Mouse (Mus musculus): ENCODE measurements at regions not wholly inside any gene's neighbourhood (a gene's known extent, or its start where the extent isn't known, plus 50 kb on each side); places are given as distances from the start of the nearest gene placed in this dataset.

DNA sequence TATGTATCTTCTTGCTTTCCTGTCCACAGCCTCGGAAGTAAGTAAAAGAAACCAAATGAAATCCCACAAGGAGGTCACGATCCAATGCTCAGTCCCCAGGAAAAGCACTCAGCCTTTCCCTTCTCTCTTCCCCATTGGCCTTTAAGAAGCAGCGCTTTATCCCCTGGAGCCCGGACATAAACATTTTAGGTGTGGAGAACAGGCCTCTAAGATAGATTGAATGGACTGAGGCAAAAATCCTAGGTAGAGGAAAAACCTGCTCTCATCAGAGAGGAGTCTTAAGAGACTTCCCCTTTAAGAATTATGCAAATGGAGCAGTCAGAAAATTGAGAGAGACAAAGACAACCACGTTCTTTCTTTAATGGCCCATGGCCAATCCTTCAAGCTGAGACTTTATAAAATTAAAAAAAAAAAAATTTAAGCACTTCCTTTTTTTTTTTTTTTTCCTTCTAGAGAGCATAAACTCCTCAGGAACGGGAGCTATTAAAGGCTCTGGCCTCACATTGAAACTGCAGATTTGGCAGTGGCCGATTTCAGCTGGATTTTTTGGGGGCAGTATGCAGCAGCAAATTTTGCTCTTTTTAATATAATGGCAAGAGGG lies 1020.5 kb downstream of the 9330182O14Rik start:
- no peak for DNase-seq (ENCODE audit: low spot score in 2 of 2)
- TF ChIP-seq CTCF (conservative IDR thresholded peaks at IDR 0.05), result no peak
- peak overlapping the region; percentile 40 for H3K4me3 ChIP-seq
- H3K27ac ChIP-seq, result peak overlapping the region; percentile 28

DNA sequence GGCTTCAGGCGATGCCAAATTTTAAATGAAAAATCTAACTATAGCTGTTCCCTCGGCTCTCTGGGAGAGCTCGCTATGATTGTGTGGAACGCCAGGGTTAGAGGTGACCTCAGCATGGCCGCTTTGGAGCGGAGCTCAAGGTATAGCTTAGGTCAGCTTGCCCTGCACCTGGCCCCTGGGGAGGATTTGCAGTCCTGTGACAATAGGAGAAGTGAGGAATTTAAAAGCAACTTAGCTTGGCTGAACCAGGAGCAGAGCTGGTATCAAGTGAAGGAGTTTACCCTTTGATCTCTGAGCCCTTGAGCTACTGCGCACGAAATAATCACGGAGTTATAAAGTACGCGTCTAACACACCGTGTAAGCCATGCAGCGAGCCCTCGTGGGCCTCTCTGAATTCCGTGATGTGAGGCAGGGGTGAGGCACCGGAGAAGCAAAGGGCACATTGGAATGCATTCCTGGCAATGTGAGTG lies 1021.0 kb downstream of the 9330182O14Rik start:
- H3K27ac ChIP-seq, result peak overlapping the region; percentile 28
- peak overlapping the region; percentile 40 for H3K4me3 ChIP-seq
- no peak for DNase-seq (ENCODE audit: low spot score in 2 of 2)
- no peak for TF ChIP-seq CTCF (conservative IDR thresholded peaks at IDR 0.05)

DNA sequence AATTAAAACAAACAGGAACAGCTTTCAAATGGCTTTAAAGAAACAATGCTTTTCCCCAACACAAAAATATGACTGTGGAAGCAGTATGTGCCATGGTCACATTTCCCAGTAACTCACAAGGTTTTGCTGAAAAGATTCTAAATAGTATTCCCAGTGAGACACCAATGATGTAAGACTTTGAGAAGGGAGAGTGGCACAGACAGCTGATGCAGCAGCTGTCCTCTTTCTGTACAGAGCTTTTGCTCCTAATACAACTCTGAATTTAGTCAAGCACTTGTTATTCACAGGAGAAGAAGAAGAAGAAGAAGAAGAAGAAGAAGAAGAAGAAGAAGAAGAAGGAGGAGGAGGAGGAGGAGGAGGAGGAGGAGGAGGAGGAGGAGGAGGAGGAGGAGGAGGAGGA lies 1023.6 kb downstream of the 9330182O14Rik start:
- TF ChIP-seq CTCF (conservative IDR thresholded peaks at IDR 0.05), result no peak
- DNase-seq (ENCODE audit: low spot score in 2 of 2), result peak in 1 of 2 experiments; percentile 13
- H3K27ac ChIP-seq, result no peak overlapping the region
- no peak overlapping the region for H3K4me3 ChIP-seq

DNA sequence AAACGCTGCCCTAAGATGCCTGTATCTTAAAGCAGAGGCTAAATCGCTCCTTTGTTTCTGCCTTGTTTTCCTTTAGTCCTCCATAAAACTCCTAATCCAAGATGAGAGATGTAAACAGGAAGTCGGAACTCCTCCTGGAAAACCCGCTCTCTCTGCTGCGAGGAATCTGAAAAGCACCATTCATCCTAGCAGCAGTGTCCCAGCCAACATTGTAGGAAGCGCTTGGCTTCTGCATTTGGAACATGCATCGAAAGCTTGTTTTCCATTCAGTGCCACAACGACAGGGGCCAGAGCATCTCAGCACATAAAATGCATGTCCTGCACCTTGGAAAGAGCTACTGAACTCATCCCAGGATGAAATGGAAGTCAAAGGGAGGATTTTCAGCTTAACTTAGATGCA lies 1028.1 kb downstream of the 9330182O14Rik start:
- Histone ChIP-seq H3K27ac (peak overlapping the region; percentile 72; the same call in 1 of the 2 replicates), H3K4me3 (peak overlapping the region; percentile 34)
- TF ChIP-seq CTCF (conservative IDR thresholded peaks at IDR 0.05), result no peak
- peak; percentile 29 to 39 for DNase-seq (ENCODE audit: low spot score in 2 of 2)

DNA sequence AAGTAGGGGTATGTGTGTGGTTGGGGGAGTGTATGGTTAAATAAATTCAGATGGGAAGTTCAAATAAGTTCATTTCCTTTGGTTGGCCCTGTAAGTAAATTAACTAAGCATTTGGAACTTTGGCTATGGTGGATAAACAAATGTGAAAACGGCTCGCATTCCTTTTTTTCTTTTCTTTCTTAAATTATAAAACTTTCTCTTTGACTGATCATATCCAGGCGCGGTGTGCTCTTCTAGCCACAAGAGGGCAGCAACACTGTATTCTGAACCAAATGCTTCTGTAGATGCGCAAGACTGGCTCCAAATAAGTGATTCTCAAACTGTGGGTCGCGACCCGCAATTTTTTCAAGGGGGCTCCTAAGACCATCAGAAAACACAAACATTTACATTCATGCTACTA lies 1028.6 kb downstream of the 9330182O14Rik start:
- Histone ChIP-seq H3K27ac (peak overlapping the region; percentile 72; the same call in 1 of the 2 replicates), H3K4me3 (peak overlapping the region; percentile 34)
- TF ChIP-seq CTCF (conservative IDR thresholded peaks at IDR 0.05), result peak; percentile 90
- peak; percentile 41 to 57 for DNase-seq (ENCODE audit: low spot score in 2 of 2)

DNA sequence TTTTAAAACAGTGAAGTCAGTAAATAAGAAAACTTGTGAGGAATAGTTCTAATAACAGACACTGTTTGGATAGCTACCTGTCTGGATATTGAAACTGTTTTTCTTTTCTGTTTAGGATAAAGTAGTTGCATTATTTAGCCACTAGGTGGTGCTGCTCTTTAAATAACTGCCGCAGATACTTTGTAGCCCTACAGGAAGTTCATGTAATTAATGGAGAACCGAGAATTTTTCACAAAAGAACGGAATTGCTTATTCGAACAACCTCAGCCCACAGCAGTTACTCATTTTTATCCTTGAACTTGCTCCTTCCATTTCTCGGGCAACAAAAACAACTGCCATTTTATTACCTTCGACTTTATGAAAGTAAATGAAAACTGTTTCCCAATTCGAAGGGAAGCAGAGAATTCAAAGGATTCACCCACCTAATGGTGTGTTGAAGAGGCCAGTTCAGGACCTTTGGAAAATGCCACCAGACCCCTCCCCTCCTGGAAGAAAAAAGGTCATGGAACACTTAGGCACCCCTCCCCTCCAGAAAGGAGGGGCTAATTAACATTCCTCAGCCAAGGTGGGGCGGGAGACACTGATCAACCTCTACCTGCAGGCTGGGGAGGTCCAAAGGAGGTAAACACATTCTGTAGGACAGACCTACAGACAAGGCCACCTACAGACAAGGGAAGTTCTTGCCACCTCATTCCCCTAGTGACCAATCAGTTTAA lies 1029.6 kb downstream of the 9330182O14Rik start:
- DNase-seq (ENCODE audit: low spot score in 2 of 2), result peak; percentile 41 to 45
- Histone ChIP-seq H3K27ac (no peak overlapping the region), H3K4me3 (peak overlapping the region; percentile 46)
- TF ChIP-seq CTCF (conservative IDR thresholded peaks at IDR 0.05), result peak; percentile 89

DNA sequence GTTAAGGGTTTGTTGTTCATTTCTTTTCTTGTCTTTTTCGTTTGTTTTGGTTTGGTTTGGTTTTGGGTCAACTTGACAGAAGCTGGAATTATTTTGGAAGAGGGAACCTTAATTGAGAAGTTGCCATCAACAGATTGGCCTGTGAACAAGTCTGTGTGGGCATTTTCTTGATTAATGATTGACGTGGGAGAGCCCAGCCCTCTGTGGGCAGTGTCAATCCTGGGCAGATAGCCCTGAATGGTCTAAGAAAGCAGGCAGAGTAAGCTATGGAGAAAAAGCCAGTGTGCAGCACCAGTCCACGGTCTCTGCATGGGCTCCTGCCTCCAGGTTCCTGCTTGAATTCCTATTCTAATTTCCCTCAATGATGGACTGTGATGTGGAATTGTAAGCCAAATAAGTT lies 1031.4 kb downstream of the 9330182O14Rik start:
- Histone ChIP-seq H3K27ac (no peak overlapping the region), H3K4me3 (no peak overlapping the region)
- no peak for TF ChIP-seq CTCF (conservative IDR thresholded peaks at IDR 0.05)
- no peak for DNase-seq (ENCODE audit: low spot score in 2 of 2)

DNA sequence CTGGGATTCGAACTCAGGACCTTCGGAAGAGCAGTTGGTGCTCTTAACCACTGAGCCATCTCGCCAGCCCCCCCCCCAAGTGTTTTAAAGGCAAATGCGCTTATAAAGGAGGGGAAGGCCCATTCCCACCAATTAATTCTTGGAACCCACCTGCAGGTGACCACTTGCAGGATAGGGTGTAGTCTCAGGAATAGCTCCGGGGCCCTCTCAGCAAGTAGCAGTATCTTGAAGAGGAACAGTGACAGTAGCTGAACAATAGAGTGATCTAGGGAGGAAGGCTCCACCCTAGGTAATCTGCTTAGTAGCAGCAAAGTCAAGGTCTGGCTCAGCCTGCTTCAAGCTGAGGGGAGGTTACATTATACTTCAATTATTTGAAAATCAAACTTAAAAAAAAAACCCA lies 1056.6 kb downstream of the 9330182O14Rik start:
- no peak overlapping the region for H3K4me3 ChIP-seq

DNA sequence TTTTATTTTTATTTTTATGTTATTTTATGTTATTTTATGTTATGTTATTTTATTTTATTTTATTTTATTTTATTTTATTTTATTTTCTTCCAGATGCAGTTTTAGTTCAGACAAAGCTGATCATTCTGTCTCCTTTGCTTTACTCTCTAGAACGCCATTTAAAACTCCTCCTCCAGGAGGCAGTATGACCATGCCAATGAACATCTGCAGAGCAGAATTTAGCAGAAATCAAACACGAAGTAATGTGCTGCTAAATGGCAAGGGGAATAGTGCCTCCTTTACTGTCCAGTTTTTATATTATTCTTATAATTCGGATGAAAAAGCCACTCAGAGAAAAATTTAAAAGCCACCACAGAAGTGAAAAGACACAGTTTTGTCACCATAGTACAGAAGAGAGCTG lies 1059.1 kb downstream of the 9330182O14Rik start:
- Histone ChIP-seq H3K27ac (no peak overlapping the region), H3K4me3 (no peak overlapping the region)
- peak; percentile 82 for TF ChIP-seq CTCF (conservative IDR thresholded peaks at IDR 0.05)
- DNase-seq (ENCODE audit: low spot score in 2 of 2), result peak; percentile 82 to 88

More for the DNA sequence above, 1056.6 kb downstream of the 9330182O14Rik start:
- DNase-seq (ENCODE audit: low spot score in 2 of 2), result no peak
- no peak overlapping the region for H3K27ac ChIP-seq
- no peak for TF ChIP-seq CTCF (conservative IDR thresholded peaks at IDR 0.05)

DNA sequence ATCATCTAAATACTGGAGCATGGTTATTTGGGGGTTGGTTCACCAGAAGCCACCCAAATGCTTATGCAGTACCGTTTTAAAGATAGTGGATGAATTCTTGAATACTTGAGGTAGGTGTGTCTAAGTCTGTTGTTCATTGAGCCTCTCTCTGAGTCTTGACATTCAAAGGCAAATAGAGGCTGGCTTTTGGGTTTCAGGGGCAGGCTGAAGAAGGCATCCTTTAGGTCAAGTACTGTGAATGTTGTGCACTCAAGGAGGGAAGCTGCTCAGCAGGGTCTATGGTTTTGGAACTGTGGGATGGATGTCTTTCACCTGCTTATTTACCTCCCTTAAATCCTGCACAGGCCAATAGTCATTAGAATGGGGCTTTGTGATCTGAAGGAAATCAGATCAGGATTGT lies 1089.6 kb downstream of the 9330182O14Rik start:
- DNase-seq (ENCODE audit: low spot score in 2 of 2), result no peak
- Histone ChIP-seq H3K27ac (no peak overlapping the region), H3K4me3 (no peak overlapping the region)
- no peak for TF ChIP-seq CTCF (conservative IDR thresholded peaks at IDR 0.05)

DNA sequence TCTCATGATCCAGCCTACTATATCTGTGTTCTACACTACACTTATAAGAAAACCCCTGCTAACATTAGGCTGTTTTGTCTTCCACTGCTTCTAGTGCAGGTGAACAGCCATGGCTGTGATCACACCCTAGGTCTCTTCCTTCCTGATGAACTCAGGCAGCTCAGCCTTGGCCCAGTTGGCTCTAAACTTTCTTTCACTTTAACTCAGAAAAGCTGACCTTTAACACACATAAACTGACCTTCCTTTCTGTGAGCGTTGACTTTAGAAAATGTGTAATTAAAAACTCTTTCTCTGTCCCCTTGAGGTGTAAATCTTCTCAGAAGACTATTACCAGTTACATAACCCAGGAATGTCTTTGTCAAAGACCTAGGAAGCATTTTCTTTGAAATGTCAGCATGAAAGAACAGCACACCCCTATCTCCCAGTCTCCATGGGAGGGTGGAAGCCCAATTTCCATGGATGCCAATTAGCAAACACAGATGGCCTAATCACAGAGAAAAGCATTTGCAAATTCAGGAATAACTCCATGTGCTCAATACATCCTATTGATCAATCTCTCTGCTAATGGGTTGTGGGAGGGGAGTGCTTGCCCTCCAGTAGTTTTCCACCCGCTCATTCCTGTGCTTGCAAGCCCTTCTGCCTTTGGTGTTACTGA lies 1098.4 kb downstream of the 9330182O14Rik start:
- DNase-seq (ENCODE audit: low spot score in 2 of 2), result peak; percentile 35 to 38
- no peak for TF ChIP-seq CTCF (conservative IDR thresholded peaks at IDR 0.05)
- no peak overlapping the region for H3K4me3 ChIP-seq
- H3K27ac ChIP-seq, result peak overlapping the region; percentile 73
